Mouse (Mus musculus) hindbrain, embryonic 15.5 days (tissue): ENCODE results near the gene Pde7b. TPM values are rescaled to one million over a fixed set of nuclear protein-coding genes. Genes with fewer than 3 reads are reported as not detected.

Source experiments
- ATAC-seq: fragments of 200-750 bp; cut with Nextera tagmentation; 2 replicates; pipeline ENCODE4 v1.8.0; 2017; ENCODE audit warnings: low read depth, moderate number of reproducible peaks, moderate TSS enrichment; ENCODE audit not compliant: low FRiP score
- H3K27ac ChIP-seq: fragments of 300-500 bp; sonication (generic); replicated peaks from 2 replicates; pipeline ENCODE4 v1.5.1; 2015; ENCODE audit warnings: mild to moderate bottlenecking, inconsistent platforms
- H3K27me3 ChIP-seq: fragments of 300-500 bp; sonication (generic); 2 replicates; pipeline ENCODE4 v1.6.1; 2015; ENCODE audit warnings: control low read depth, inconsistent platforms
- H3K36me3 ChIP-seq: fragments of 300-500 bp; sonication (generic); 2 replicates; pipeline ENCODE4 v1.6.1; 2015; ENCODE audit warnings: control low read depth, inconsistent platforms
- H3K4me1 ChIP-seq: fragments of 300-500 bp; sonication (generic); replicated peaks from 2 replicates; pipeline ENCODE4 v1.6.1; 2015; ENCODE audit warnings: control low read depth, inconsistent platforms
- H3K4me2 ChIP-seq: fragments of 300-500 bp; sonication (generic); 2 replicates; pipeline ENCODE4 v1.6.1; 2015; ENCODE audit warnings: moderate library complexity, mild to moderate bottlenecking, inconsistent platforms
- H3K4me3 ChIP-seq: fragments of 300-500 bp; sonication (generic); 2 replicates; pipeline ENCODE4 v1.5.1; 2015; ENCODE audit warnings: mild to moderate bottlenecking, inconsistent platforms
- H3K9ac ChIP-seq: fragments of 300-500 bp; sonication (generic); 2 replicates; pipeline ENCODE4 v1.6.1; 2015; ENCODE audit warnings: inconsistent platforms
- H3K9me3 ChIP-seq: fragments of 300-500 bp; sonication (generic); 2 replicates; pipeline ENCODE4 v1.6.1; 2016; ENCODE audit warnings: control low read depth, inconsistent platforms
- WGBS: fragments of 180-500 bp; shearing (Covaris S2); methylation state at CpG from one replicate; pipeline ENCODE4 v1.1.7; 2015; 5-methylcytosine and 5-hydroxymethylcytosine counted together
- polyA plus RNA-seq: library from polyadenylated mRNA; unstranded; fragments of >200 nt; fragmentation: Nextera tagmentation; extraction: Ambion mirVana; gene quantifications from 2 replicates; pipeline ENCODE4 v1.2.1, GENCODE M21; 2015

The Pde7b gene
- polyA plus RNA-seq, 1 experiment from 2014 or later, result 2.9 TPM

- Histone ChIP-seq H3K4me2 (no peak overlapping the region), H3K36me3 (no peaks in the 10 kb centered on the region), H3K9me3 (no peaks in the 10 kb centered on the region), H3K27me3 (no peaks in the 10 kb centered on the region), H3K9ac (no peak overlapping the region), H3K4me3 (no peak overlapping the region), H3K27ac (no peak overlapping the region), H3K4me1 (no peaks in the 10 kb centered on the region)
- no peak for ATAC-seq
- WGBS, result 86% methylated on average over 6 of the region's 6 CpGs
These were observed 326.7 kb downstream of the Pde7b start for GRCm38 (mm10) chr10:20398224-20398623.

- no peak for ATAC-seq
- Histone ChIP-seq H3K27ac (no peak overlapping the region), H3K9ac (no peak overlapping the region), H3K4me3 (no peak overlapping the region), H3K27me3 (no peaks in the 10 kb centered on the region), H3K36me3 (no peaks in the 10 kb centered on the region), H3K9me3 (no peaks in the 10 kb centered on the region), H3K4me1 (no peaks in the 10 kb centered on the region), H3K4me2 (no peak overlapping the region)
- WGBS, result 94% methylated on average over 3 of the region's 3 CpGs
These were observed 329.1 kb downstream of the Pde7b start for GRCm38 (mm10) chr10:20395778-20396177.

- ATAC-seq, result no peak
- no peak overlapping the region for H3K9ac ChIP-seq
These were observed 330.1 kb downstream of the Pde7b start for GRCm38 (mm10) chr10:20394815-20395214.

GRCm38 (mm10) chr10:20390568-20390967 is 334.3 kb downstream of the Pde7b start:
- no peaks in the 10 kb centered on the region for H3K4me1 ChIP-seq
- no peak overlapping the region for H3K4me3 ChIP-seq
- no peak overlapping the region for H3K9ac ChIP-seq
- H3K9me3 ChIP-seq, result no peaks in the 10 kb centered on the region
- H3K27ac ChIP-seq, result no peak overlapping the region
- H3K27me3 ChIP-seq, result no peaks in the 10 kb centered on the region
- no peak overlapping the region for H3K4me2 ChIP-seq
- no peak for ATAC-seq
- no peaks in the 10 kb centered on the region for H3K36me3 ChIP-seq
- whole genome bisulfite sequencing, result 71% methylated on average over 3 of the region's 3 CpGs

More at GRCm38 (mm10) chr10:20394815-20395214, 330.1 kb downstream of the Pde7b start:
- H3K9me3 ChIP-seq, result no peaks in the 10 kb centered on the region
- no peaks in the 10 kb centered on the region for H3K36me3 ChIP-seq
- no peak overlapping the region for H3K27ac ChIP-seq
- no peak overlapping the region for H3K4me3 ChIP-seq
- H3K4me2 ChIP-seq, result no peak overlapping the region
- WGBS, result 84% methylated on average over 5 of the region's 5 CpGs
- no peaks in the 10 kb centered on the region for H3K4me1 ChIP-seq
- H3K27me3 ChIP-seq, result no peaks in the 10 kb centered on the region

- 64% methylated on average over 6 of the region's 6 CpGs for WGBS
- Histone ChIP-seq H3K27me3 (no peaks in the 10 kb centered on the region), H3K4me3 (no peak overlapping the region), H3K9me3 (no peaks in the 10 kb centered on the region), H3K36me3 (no peaks in the 10 kb centered on the region), H3K9ac (no peak overlapping the region), H3K4me2 (no peak overlapping the region), H3K4me1 (peaks cover 11% of the 10 kb centered on the region), H3K27ac (peak overlapping the region; percentile 28; the same call in 1 of the 2 replicates)
- peak; percentile 85 for ATAC-seq
These were observed 342.0 kb downstream of the Pde7b start for GRCm38 (mm10) chr10:20382807-20383419.

- Histone ChIP-seq H3K27ac (no peak overlapping the region), H3K36me3 (no peaks in the 10 kb centered on the region), H3K4me3 (no peak overlapping the region), H3K4me2 (no peak overlapping the region), H3K27me3 (no peaks in the 10 kb centered on the region), H3K4me1 (peaks cover 11% of the 10 kb centered on the region), H3K9me3 (no peaks in the 10 kb centered on the region), H3K9ac (no peak overlapping the region)
- ATAC-seq, result no peak
- WGBS, result 91% methylated on average over 3 of the region's 3 CpGs
These were observed 343.5 kb downstream of the Pde7b start for GRCm38 (mm10) chr10:20381352-20381751.

- H3K9ac ChIP-seq, result no peak overlapping the region
- H3K27ac ChIP-seq, result no peak overlapping the region
- no peaks in the 10 kb centered on the region for H3K36me3 ChIP-seq
- WGBS, result 88% methylated on average over 3 of the region's 3 CpGs
- H3K27me3 ChIP-seq, result no peaks in the 10 kb centered on the region
- ATAC-seq, result no peak
- H3K4me2 ChIP-seq, result no peak overlapping the region
- no peak overlapping the region for H3K4me3 ChIP-seq
- no peaks in the 10 kb centered on the region for H3K9me3 ChIP-seq
- H3K4me1 ChIP-seq, result peaks cover 11% of the 10 kb centered on the region
These were observed 344.1 kb downstream of the Pde7b start for GRCm38 (mm10) chr10:20380798-20381197.

GRCm38 (mm10) chr10:20379071-20379735 is 345.7 kb downstream of the Pde7b start:
- H3K27ac ChIP-seq, result no peak overlapping the region
- WGBS, result 77% methylated on average over 9 of the region's 9 CpGs

GRCm38 (mm10) chr10:20377621-20378020 is 347.3 kb downstream of the Pde7b start:
- no peak for ATAC-seq
- H3K4me1 ChIP-seq, result peaks cover 4% of the 10 kb centered on the region
- no peak overlapping the region for H3K27ac ChIP-seq
- 94% methylated on average over 9 of the region's 9 CpGs for WGBS
- no peak overlapping the region for H3K4me3 ChIP-seq
- no peak overlapping the region for H3K4me2 ChIP-seq
- H3K9ac ChIP-seq, result no peak overlapping the region
- H3K27me3 ChIP-seq, result no peaks in the 10 kb centered on the region
- H3K9me3 ChIP-seq, result no peaks in the 10 kb centered on the region
- no peaks in the 10 kb centered on the region for H3K36me3 ChIP-seq

More at GRCm38 (mm10) chr10:20379071-20379735, 345.7 kb downstream of the Pde7b start:
- Histone ChIP-seq H3K9ac (no peak overlapping the region), H3K36me3 (no peaks in the 10 kb centered on the region), H3K4me2 (no peak overlapping the region), H3K27me3 (no peaks in the 10 kb centered on the region), H3K9me3 (no peaks in the 10 kb centered on the region), H3K4me1 (peaks cover 11% of the 10 kb centered on the region), H3K4me3 (no peak overlapping the region)
- ATAC-seq, result no peak

GRCm38 (mm10) chr10:20372046-20372445 is 352.8 kb downstream of the Pde7b start:
- Histone ChIP-seq H3K27ac (no peak overlapping the region), H3K4me2 (no peak overlapping the region), H3K36me3 (no peaks in the 10 kb centered on the region), H3K9ac (no peak overlapping the region), H3K4me1 (no peaks in the 10 kb centered on the region), H3K9me3 (peaks cover 3% of the 10 kb centered on the region; the same call in 1 of the 2 replicates), H3K27me3 (no peaks in the 10 kb centered on the region), H3K4me3 (no peak overlapping the region)
- no peak for ATAC-seq
- 97% methylated on average over 5 of the region's 5 CpGs for WGBS

GRCm38 (mm10) chr10:20362450-20363118 is 362.3 kb downstream of the Pde7b start:
- Histone ChIP-seq H3K4me1 (no peaks in the 10 kb centered on the region), H3K4me2 (no peak overlapping the region), H3K4me3 (no peak overlapping the region), H3K9me3 (peaks cover 5% of the 10 kb centered on the region; the same call in 1 of the 2 replicates), H3K9ac (no peak overlapping the region), H3K27me3 (no peaks in the 10 kb centered on the region), H3K27ac (no peak overlapping the region), H3K36me3 (no peaks in the 10 kb centered on the region)
- WGBS, result 80% methylated on average over 4 of the region's 4 CpGs
- peak; percentile 65; the same call in 1 of the 2 replicates for ATAC-seq
